Mouse (Mus musculus): ENCODE measurements around the gene Notch4. TPM values are rescaled to one million over a fixed set of nuclear protein-coding genes. Genes with fewer than 3 reads are reported as not detected.

Gene Notch4
- polyA plus RNA-seq, 1 experiment from 2014 or later: 10.6 TPM

- TF ChIP-seq CTCF (IDR thresholded peaks at IDR 0.05; ENCODE audit: low read depth): no peak
- 14% methylated on average over 5 of the region's 6 CpGs for WGBS
- ATAC-seq (replicated peaks; ENCODE audit: low FRiP score, low read depth) (no peak), DNase-seq (ENCODE audit: low spot score) (no peak)
- peak within 1 kb of the TSS; percentile 42; the same call in 1 of the 2 replicates for H3K9ac ChIP-seq (ENCODE audit: low read depth, low read length)
- peak within 1 kb of the TSS; percentile 37 for H3K4me2 ChIP-seq (ENCODE audit: low read length)
- no peaks in the 10 kb centered on the region for H3K27me3 ChIP-seq (ENCODE audit: insufficient read depth, low read length)
- H3K4me1 ChIP-seq (replicated peaks; ENCODE audit: insufficient read depth, low read length): peaks cover 27% of the 10 kb centered on the region
- H3K9me3 ChIP-seq (replicated peaks; ENCODE audit: low read length): no peaks in the 10 kb centered on the region
- peaks cover 16% of the 10 kb centered on the region for H3K36me3 ChIP-seq (ENCODE audit: insufficient read depth, low read length)
- peak within 1 kb of the TSS; percentile 47 for H3K27ac ChIP-seq
- H3K4me3 ChIP-seq (replicated peaks; ENCODE audit: low read depth, low read length): no peak within 1 kb of the TSS
These were observed 33.6 kb downstream of the Notch4 start, which contains the start of gene Ager for GRCm38 (mm10) chr17:34597566-34598095. TSS of gene Ager (plus strand) at chr17:34597862.

- Histone ChIP-seq H3K27me3 (ENCODE audit: insufficient read depth, low read length) (no peaks in the 10 kb centered on the region), H3K27ac (no peak overlapping the region), H3K4me3 (replicated peaks; ENCODE audit: low read depth, low read length) (no peak overlapping the region), H3K4me1 (replicated peaks; ENCODE audit: insufficient read depth, low read length) (peaks cover 15% of the 10 kb centered on the region), H3K36me3 (ENCODE audit: insufficient read depth, low read length) (peaks cover 12% of the 10 kb centered on the region), H3K9ac (ENCODE audit: low read depth, low read length) (no peak overlapping the region), H3K9me3 (replicated peaks; ENCODE audit: low read length) (no peaks in the 10 kb centered on the region), H3K4me2 (ENCODE audit: low read length) (no peak overlapping the region)
- no peak for TF ChIP-seq CTCF (IDR thresholded peaks at IDR 0.05; ENCODE audit: low read depth)
- ATAC-seq (replicated peaks; ENCODE audit: low FRiP score, low read depth) (no peak), DNase-seq (ENCODE audit: low spot score) (no peak)
- WGBS: 83% methylated on average over 9 of the region's 9 CpGs
These were observed 35.8 kb downstream of the Notch4 start for GRCm38 (mm10) chr17:34599891-34600290.

GRCm38 (mm10) chr17:34601796-34602195 lies 37.7 kb downstream of the Notch4 start:
- no peak for TF ChIP-seq CTCF (IDR thresholded peaks at IDR 0.05; ENCODE audit: low read depth)
- DNase-seq (ENCODE audit: low spot score) (no peak), ATAC-seq (replicated peaks; ENCODE audit: low FRiP score, low read depth) (no peak)
- Histone ChIP-seq H3K4me3 (replicated peaks; ENCODE audit: low read depth, low read length) (no peak overlapping the region), H3K4me1 (replicated peaks; ENCODE audit: insufficient read depth, low read length) (peaks cover 20% of the 10 kb centered on the region), H3K9ac (ENCODE audit: low read depth, low read length) (no peak overlapping the region), H3K9me3 (replicated peaks; ENCODE audit: low read length) (no peaks in the 10 kb centered on the region), H3K36me3 (ENCODE audit: insufficient read depth, low read length) (peaks cover 9% of the 10 kb centered on the region), H3K4me2 (ENCODE audit: low read length) (peak overlapping the region; percentile 84), H3K27me3 (ENCODE audit: insufficient read depth, low read length) (no peaks in the 10 kb centered on the region), H3K27ac (no peak overlapping the region)
- 89% methylated on average over 12 of the region's 12 CpGs for WGBS

GRCm38 (mm10) chr17:34603375-34604060 lies 39.5 kb downstream of the Notch4 start, which contains the start of gene Rnf5:
TSS of gene Rnf5 (minus strand) at chr17:34603690.
- Histone ChIP-seq H3K36me3 (ENCODE audit: insufficient read depth, low read length) (peaks cover 9% of the 10 kb centered on the region), H3K27ac (peak within 1 kb of the TSS; percentile 89), H3K4me1 (replicated peaks; ENCODE audit: insufficient read depth, low read length) (peaks cover 17% of the 10 kb centered on the region), H3K9me3 (replicated peaks; ENCODE audit: low read length) (no peaks in the 10 kb centered on the region), H3K9ac (ENCODE audit: low read depth, low read length) (peak within 1 kb of the TSS; percentile 71), H3K27me3 (ENCODE audit: insufficient read depth, low read length) (no peaks in the 10 kb centered on the region), H3K4me3 (replicated peaks; ENCODE audit: low read depth, low read length) (peak within 1 kb of the TSS; percentile 49), H3K4me2 (ENCODE audit: low read length) (peak within 1 kb of the TSS; percentile 92)
- peak; percentile 93 for ATAC-seq (replicated peaks; ENCODE audit: low FRiP score, low read depth)
- TF ChIP-seq CTCF (IDR thresholded peaks at IDR 0.05; ENCODE audit: low read depth): no peak
- WGBS: under 1% methylated on average over 30 of the region's 30 CpGs
- peak; percentile 100 for DNase-seq (ENCODE audit: low spot score)

- peak within 1 kb of the TSS; percentile 92 for H3K4me2 ChIP-seq (ENCODE audit: low read length)
These were observed 40.0 kb downstream of the Notch4 start, which contains the start of gene Agpat1 for GRCm38 (mm10) chr17:34604061-34604508. TSS of gene Agpat1 (plus strand) at chr17:34604262.

GRCm38 (mm10) chr17:34604511-34605237 lies 40.6 kb downstream of the Notch4 start:
- Histone ChIP-seq H3K36me3 (ENCODE audit: insufficient read depth, low read length) (peaks cover 9% of the 10 kb centered on the region), H3K4me3 (replicated peaks; ENCODE audit: low read depth, low read length) (peak overlapping the region; percentile 88; the same call in 1 of the 2 replicates), H3K4me1 (replicated peaks; ENCODE audit: insufficient read depth, low read length) (peaks cover 18% of the 10 kb centered on the region), H3K27ac (peak overlapping the region; percentile 89), H3K4me2 (ENCODE audit: low read length) (peak overlapping the region; percentile 92), H3K27me3 (ENCODE audit: insufficient read depth, low read length) (no peaks in the 10 kb centered on the region), H3K9me3 (replicated peaks; ENCODE audit: low read length) (no peaks in the 10 kb centered on the region), H3K9ac (ENCODE audit: low read depth, low read length) (peak overlapping the region; percentile 31; the same call in 1 of the 2 replicates)
- ATAC-seq (replicated peaks; ENCODE audit: low FRiP score, low read depth) (peak; percentile 0; the same call in 1 of the 2 replicates), DNase-seq (ENCODE audit: low spot score) (no peak)
- WGBS: 9% methylated on average over 24 of the region's 24 CpGs
- TF ChIP-seq CTCF (IDR thresholded peaks at IDR 0.05; ENCODE audit: low read depth): no peak

More at GRCm38 (mm10) chr17:34604061-34604508, 40.0 kb downstream of the Notch4 start, which contains the start of gene Agpat1:
- Histone ChIP-seq H3K9me3 (replicated peaks; ENCODE audit: low read length) (no peaks in the 10 kb centered on the region), H3K36me3 (ENCODE audit: insufficient read depth, low read length) (peaks cover 9% of the 10 kb centered on the region), H3K4me1 (replicated peaks; ENCODE audit: insufficient read depth, low read length) (peaks cover 18% of the 10 kb centered on the region), H3K9ac (ENCODE audit: low read depth, low read length) (peak within 1 kb of the TSS; percentile 71), H3K4me3 (replicated peaks; ENCODE audit: low read depth, low read length) (peak within 1 kb of the TSS; percentile 88), H3K27me3 (ENCODE audit: insufficient read depth, low read length) (no peaks in the 10 kb centered on the region), H3K27ac (peak within 1 kb of the TSS; percentile 89)
- ATAC-seq (replicated peaks; ENCODE audit: low FRiP score, low read depth) (peak; percentile 88), DNase-seq (ENCODE audit: low spot score) (peak; percentile 99)
- WGBS: under 1% methylated on average over 35 of the region's 35 CpGs
- no peak for TF ChIP-seq CTCF (IDR thresholded peaks at IDR 0.05; ENCODE audit: low read depth)

Data from kidney, postnatal 0 days (tissue).